Mouse (Mus musculus) T-cell, adult 2 months (primary cell): ENCODE results near the gene Zfp994.
"Not testable (repeated sequence)": the region's sequence is repeated elsewhere in the genome, so short reads cannot be mapped to it uniquely, and the experiment has no call there.

Experiments used
- DNase-seq: peaks from one replicate; pipeline ENCODE4 v3.0.0; 2022; ENCODE audit warnings: low spot score

Gene Zfp994

GRCm38 (mm10) chr17:22225422-22226012 is at the start of gene Zfp994:
Gene Zfp994 (minus strand): TSS chr17:22225616.
- DNase-seq: peak; percentile 91

- not testable (repeated sequence) for DNase-seq
Observed at GRCm38 (mm10) chr17:22230701-22231100, 5.3 kb upstream of the Zfp994 start.

- DNase-seq: not testable (repeated sequence)
Observed at GRCm38 (mm10) chr17:22225015-22225414, 401 bp downstream of the Zfp994 start.

GRCm38 (mm10) chr17:22165722-22166294 is 59.6 kb downstream of the Zfp994 start, which contains the start of gene Zfp947:
Gene Zfp947 (minus strand): TSS chr17:22166190.
- peak; percentile 5 for DNase-seq

GRCm38 (mm10) chr17:22165304-22165703 is 60.1 kb downstream of the Zfp994 start:
- not testable (repeated sequence) for DNase-seq

- DNase-seq: not testable (repeated sequence)
Observed at GRCm38 (mm10) chr17:22153951-22154350, 71.5 kb downstream of the Zfp994 start.
